Mouse (Mus musculus): ENCODE data around the gene Gm4981.
"Not testable (repeated sequence)": the region's sequence is repeated elsewhere in the genome, so short reads cannot be mapped to it uniquely, and the experiment has no call there.

The Gm4981 gene

GRCm38 (mm10) chr10:58223161-58223560, 13.3 kb downstream of the Gm4981 start:
- DNase-seq (ENCODE audit: low spot score): not testable (repeated sequence)

GRCm38 (mm10) chr10:58221571-58221970, 14.9 kb downstream of the Gm4981 start:
- not testable (repeated sequence) for DNase-seq (ENCODE audit: low spot score)

GRCm38 (mm10) chr10:58220726-58221125, 15.8 kb downstream of the Gm4981 start:
- DNase-seq (ENCODE audit: low spot score): no peak

GRCm38 (mm10) chr10:58217366-58217765, 19.1 kb downstream of the Gm4981 start:
- no peak for DNase-seq (ENCODE audit: low spot score)

GRCm38 (mm10) chr10:58215353-58215752, 21.1 kb downstream of the Gm4981 start:
- DNase-seq (ENCODE audit: low spot score): no peak

GRCm38 (mm10) chr10:58214934-58215333, 21.6 kb downstream of the Gm4981 start:
- no peak for DNase-seq (ENCODE audit: low spot score)

GRCm38 (mm10) chr10:58214497-58214896, 22.0 kb downstream of the Gm4981 start:
- DNase-seq (ENCODE audit: low spot score): no peak

- no peak for DNase-seq (ENCODE audit: low spot score)
Measured at GRCm38 (mm10) chr10:58212230-58212629, 24.3 kb downstream of the Gm4981 start.

GRCm38 (mm10) chr10:58211213-58211612, 25.3 kb downstream of the Gm4981 start:
- DNase-seq (ENCODE audit: low spot score): no peak

- DNase-seq (ENCODE audit: low spot score): no peak
Measured at GRCm38 (mm10) chr10:58210514-58210913, 26.0 kb downstream of the Gm4981 start.

GRCm38 (mm10) chr10:58209710-58210467, 26.6 kb downstream of the Gm4981 start:
- no peak for DNase-seq (ENCODE audit: low spot score)

- no peak for DNase-seq (ENCODE audit: low spot score)
Measured at GRCm38 (mm10) chr10:58206639-58207404, 29.7 kb downstream of the Gm4981 start.

GRCm38 (mm10) chr10:58205986-58206385, 30.5 kb downstream of the Gm4981 start:
- DNase-seq (ENCODE audit: low spot score): no peak

Data from MN1 (cell line).